Mouse (Mus musculus) liver, postnatal 0 days (tissue): Measurements from ENCODE around the gene Vcl.

Experiments
- CTCF ChIP-seq: sonication (generic); IDR thresholded peaks from 2 replicates; pipeline ENCODE4 v1.5.1; 2016; ENCODE audit warnings: antibody characterized with exemption, low read depth
- EP300 ChIP-seq: IDR thresholded peaks from 2 replicates; pipeline ENCODE4 v1.6.1; 2016; ENCODE audit warnings: antibody characterized with exemption, low read depth, mild to moderate bottlenecking

GRCm38 (mm10) chr14:21058972-21059371 is 129.8 kb downstream of the Vcl start:
- TF ChIP-seq CTCF: no peak
- no peak for TF ChIP-seq EP300
